Mouse (Mus musculus) urinary bladder, postnatal 25 days (tissue): ENCODE results near the gene Gorasp2.

ENCODE experiments used
- DNase-seq: peaks from one replicate; pipeline ENCODE4 v3.0.0; 2022; ENCODE audit warnings: low spot score

Gene Gorasp2

GRCm38 (mm10) chr2:70660887-70661714, at the start of gene Gorasp2:
Gene Gorasp2, plus strand, starts transcription at chr2:70661576.
- DNase-seq = peak; percentile 96

GRCm38 (mm10) chr2:70614745-70615351, 46.5 kb upstream of the Gorasp2 start:
- DNase-seq = no peak

- no peak for DNase-seq
Observed at GRCm38 (mm10) chr2:70616076-70616475, 45.3 kb upstream of the Gorasp2 start.

GRCm38 (mm10) chr2:70616617-70617016, 44.8 kb upstream of the Gorasp2 start:
- no peak for DNase-seq

GRCm38 (mm10) chr2:70619232-70619835, 42.0 kb upstream of the Gorasp2 start:
- no peak for DNase-seq

GRCm38 (mm10) chr2:70620225-70620624, 41.2 kb upstream of the Gorasp2 start:
- no peak for DNase-seq

- no peak for DNase-seq
Observed at GRCm38 (mm10) chr2:70622244-70622643, 39.1 kb upstream of the Gorasp2 start.

- DNase-seq = no peak
Observed at GRCm38 (mm10) chr2:70625761-70626160, 35.6 kb upstream of the Gorasp2 start.

- DNase-seq = no peak
Observed at GRCm38 (mm10) chr2:70628397-70628796, 33.0 kb upstream of the Gorasp2 start.

- DNase-seq = no peak
Observed at GRCm38 (mm10) chr2:70629339-70629761, 32.0 kb upstream of the Gorasp2 start.

- no peak for DNase-seq
Observed at GRCm38 (mm10) chr2:70629921-70630320, 31.5 kb upstream of the Gorasp2 start.

GRCm38 (mm10) chr2:70631321-70631720, 30.1 kb upstream of the Gorasp2 start:
- DNase-seq = no peak

- DNase-seq = no peak
Observed at GRCm38 (mm10) chr2:70632412-70632811, 29.0 kb upstream of the Gorasp2 start.

GRCm38 (mm10) chr2:70634028-70634690, 27.2 kb upstream of the Gorasp2 start:
- DNase-seq = no peak

- no peak for DNase-seq
Observed at GRCm38 (mm10) chr2:70640968-70641367, 20.4 kb upstream of the Gorasp2 start.

- no peak for DNase-seq
Observed at GRCm38 (mm10) chr2:70642971-70643565, 18.3 kb upstream of the Gorasp2 start.

- no peak for DNase-seq
Observed at GRCm38 (mm10) chr2:70645266-70645780, 16.1 kb upstream of the Gorasp2 start.

- no peak for DNase-seq
Observed at GRCm38 (mm10) chr2:70647681-70648080, 13.7 kb upstream of the Gorasp2 start.

GRCm38 (mm10) chr2:70648271-70648670, 13.1 kb upstream of the Gorasp2 start:
- DNase-seq = no peak

- DNase-seq = no peak
Observed at GRCm38 (mm10) chr2:70649471-70649870, 11.9 kb upstream of the Gorasp2 start.

- no peak for DNase-seq
Observed at GRCm38 (mm10) chr2:70651820-70652219, 9.6 kb upstream of the Gorasp2 start.

- no peak for DNase-seq
Observed at GRCm38 (mm10) chr2:70657083-70657482, 4.3 kb upstream of the Gorasp2 start.
